Mouse (Mus musculus): ENCODE results near the gene Utp18.

Gene Utp18

DNA sequence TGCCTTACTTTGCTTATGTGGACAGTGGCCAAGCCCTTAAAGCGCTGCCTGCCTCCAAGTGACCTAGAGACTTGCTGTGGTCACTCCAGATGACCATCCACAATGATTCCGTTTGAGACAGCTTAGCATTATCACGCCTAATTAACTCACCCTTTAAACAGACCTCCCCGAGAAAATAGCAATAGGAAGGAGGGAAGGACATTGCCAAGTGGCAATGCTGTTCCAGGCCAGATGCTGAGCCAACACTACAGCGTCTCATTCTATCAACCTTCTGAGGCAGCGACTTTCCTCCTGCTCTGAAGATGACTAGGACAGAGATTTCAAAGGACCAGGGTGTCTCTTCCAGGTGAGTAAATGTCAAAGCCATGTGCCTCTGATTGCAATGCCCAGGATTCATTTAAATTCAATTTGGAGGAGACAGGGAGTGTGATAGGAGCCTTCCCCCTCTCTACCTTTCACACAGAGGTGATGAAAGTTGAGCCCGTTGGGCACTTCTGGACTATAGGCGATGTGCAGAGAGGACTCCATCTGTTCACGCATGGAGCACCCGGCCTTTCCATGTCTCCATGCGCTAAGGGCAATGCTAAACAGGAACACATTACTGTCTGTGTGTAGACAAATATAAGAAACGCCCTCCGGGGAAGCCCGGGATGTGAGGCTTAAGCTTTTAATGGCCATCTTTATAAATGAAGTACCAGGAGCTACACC, 56.8 kb downstream of the Utp18 start:
- no peak for DNase-seq (ENCODE audit: low spot score in 2 of 2)

DNA sequence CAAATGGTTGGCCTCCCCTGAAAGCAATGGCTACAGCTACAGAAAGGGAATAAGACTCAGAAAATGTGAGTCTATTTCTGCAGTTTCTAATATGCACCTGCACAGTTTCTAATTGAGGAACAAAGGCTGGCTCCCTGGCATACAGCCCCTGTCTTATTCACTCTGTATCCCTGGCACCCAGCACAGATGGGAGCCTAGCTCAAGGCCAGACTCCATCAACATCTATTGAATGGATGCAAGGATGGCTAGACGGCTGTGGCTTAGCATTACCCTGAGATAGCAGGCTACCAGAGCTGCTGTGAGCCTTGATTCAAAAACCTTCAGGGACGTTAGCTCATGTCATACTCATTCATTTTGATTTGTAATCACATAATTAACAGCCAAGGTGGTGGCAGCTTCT, 63.3 kb downstream of the Utp18 start:
- DNase-seq (ENCODE audit: low spot score in 2 of 2) = no peak

DNA sequence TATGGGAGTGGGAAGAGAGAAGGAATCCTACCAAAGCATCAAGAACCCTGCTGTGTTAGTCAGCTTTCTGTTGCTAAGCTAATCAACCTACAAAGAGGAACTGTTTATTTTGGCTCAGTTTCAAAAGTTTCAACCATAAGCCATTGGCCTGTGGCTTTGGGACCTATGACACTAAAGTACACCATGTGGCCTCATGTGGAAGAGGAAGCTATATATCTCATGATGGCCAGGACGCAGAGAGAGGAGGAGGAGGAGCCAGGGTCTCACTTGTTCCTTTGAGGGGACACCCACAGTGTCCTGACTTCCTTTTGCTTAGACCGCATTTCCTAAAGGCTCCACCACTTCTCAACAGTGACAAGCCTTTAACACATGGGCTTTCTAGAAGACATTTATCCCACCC, 64.0 kb downstream of the Utp18 start:
- no peak for DNase-seq (ENCODE audit: low spot score in 2 of 2)

DNA sequence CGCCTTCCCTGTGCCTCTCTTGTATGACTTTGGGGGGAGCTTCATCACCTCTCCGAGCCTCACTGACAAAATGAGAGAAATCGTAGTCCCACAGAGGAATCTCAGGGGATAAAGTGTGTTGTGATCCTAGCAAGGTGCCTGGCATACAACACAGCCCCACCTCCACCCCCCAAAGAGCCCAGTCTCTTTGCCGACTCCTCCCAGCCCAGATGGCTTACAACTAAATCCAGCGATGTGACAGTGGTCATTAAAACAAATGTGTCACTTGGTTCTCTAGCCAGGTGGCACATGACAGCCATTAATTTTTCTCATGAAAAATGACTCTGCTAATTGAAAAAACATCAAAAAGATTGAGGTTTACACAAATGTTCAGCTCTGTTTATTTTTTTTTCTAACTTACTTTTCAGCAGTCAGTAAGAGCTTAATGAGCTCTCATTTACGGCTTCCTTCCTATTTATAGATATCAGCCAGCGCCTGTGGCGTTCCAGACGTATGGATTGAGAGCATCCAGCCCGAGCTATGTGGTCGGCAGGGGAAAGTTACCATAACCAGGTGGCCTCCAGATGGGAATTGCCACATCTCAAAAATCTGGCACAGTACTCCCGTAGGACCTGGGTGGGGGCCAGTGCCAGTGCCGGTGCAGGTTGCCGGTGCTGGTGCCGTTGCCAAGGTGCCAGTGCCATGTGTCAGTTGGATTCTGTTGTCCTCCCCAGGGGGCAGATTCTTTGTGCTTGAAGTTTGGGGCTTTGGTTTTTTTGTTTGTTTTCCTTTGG, 67.4 kb downstream of the Utp18 start:
- no peak for DNase-seq (ENCODE audit: low spot score in 2 of 2)

DNA sequence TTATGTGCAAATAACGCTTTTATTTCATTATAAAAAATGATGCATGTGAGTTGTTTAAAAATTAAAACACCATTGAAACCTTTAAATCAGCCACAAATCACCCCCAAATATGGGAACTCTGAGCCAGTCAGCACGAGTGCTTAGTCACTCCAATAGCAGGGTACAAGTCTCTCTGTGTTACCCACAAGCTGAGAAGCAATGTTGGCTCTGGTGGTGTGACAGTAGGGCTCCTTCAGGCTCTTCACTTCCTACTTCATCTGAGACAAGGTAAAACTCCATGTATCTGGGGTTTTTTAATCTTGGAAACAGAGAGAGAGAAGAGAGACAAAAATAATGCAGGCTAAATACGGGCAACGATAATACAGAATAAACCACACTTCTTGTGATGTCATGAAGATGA, 72.6 kb downstream of the Utp18 start:
- no peak for DNase-seq (ENCODE audit: low spot score in 2 of 2)

DNA sequence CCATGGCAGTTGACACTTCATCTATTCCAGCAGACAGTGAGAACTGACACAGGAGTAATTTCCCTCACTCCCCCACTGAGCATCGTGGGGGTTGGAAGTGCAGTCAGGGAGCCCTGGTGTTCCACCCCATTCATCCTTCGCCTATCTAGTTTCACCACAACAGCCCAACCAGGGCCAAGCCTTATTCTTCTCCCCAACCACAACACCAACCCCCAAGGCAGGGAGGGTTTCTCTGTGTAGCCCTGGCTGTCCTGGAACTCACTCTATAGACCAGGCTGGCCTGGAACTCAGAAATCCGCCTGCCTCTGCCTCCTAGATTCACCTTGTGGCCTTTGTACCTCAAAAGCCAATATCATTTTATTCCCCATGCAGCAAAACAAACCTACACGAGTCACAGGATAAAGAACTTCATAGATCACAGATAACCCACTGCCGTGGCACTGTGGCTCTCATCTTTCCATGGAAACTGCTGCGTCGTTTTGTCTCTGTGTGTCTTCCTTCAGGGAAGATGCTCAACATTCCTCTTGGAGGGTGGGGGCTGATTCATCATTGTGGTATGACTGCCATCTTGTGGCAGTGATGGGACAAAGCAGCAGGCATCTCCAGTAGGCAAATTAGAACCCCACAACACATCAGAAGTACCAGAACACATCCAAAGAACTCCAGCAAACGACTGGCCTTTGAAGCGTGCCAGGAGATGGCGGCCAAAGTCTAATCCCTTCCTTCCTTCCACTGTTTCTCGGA, 73.3 kb downstream of the Utp18 start:
- peak; percentile 17 to 58 for DNase-seq (ENCODE audit: low spot score in 2 of 2)

Measured in urinary bladder, postnatal 4 days (tissue).